17 mouse cellular contexts compared by ENCODE assay signal in the genomic region with DNA sequence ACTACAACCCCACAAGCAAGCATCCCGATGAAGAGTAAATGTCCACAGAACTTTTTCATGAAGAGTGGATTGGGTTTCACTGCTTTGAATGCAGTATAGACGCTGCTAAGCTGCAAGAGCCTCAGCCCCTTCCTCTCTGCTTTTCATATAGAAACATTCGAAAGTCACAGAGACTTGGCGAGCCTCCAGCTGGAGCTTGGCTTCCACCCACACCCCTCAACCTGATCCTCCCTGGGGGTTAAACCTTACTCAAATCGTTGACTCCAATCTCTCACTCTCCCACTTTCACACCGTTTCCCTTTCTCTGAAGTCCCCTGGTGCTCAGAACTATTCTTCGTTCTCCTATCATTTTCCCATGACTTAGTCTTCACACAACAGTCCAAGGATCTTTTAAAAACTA.
"Had no signal": no experiment of that assay in that cellular context is flagged by ENCODE, and none has a peak within 500 bp of the region (broad histone marks: within the 10 kb centered on the region; RNA-seq: fewer than 3 reads in every experiment).

No protein-coding gene starts in this region.

- ATAC-seq: intestine, embryonic 16.5 days; midbrain, embryonic 16.5 days had no signal

- H3K4me3 ChIP-seq: kidney, embryonic 15.5 days; megakaryocyte, embryonic 14.5 days; midbrain, embryonic 12.5 days; neural tube, embryonic 13.5 days had no signal

- H3K36me3 ChIP-seq: kidney, embryonic 15.5 days; midbrain, embryonic 12.5 days; neural tube, embryonic 13.5 days had no signal

- H3K9ac ChIP-seq: kidney, embryonic 15.5 days; liver, embryonic 14.5 days; midbrain, embryonic 12.5 days; neural tube, embryonic 13.5 days had no signal

- H3K4me2 ChIP-seq: kidney, embryonic 15.5 days; midbrain, embryonic 12.5 days; neural tube, embryonic 13.5 days had no signal

- H3K9me3 ChIP-seq: kidney, embryonic 15.5 days; megakaryocyte, embryonic 14.5 days; midbrain, embryonic 12.5 days; neural tube, embryonic 13.5 days had no signal

- H3K27ac ChIP-seq: kidney, embryonic 15.5 days; liver, embryonic 14.5 days; macrophage; midbrain, embryonic 12.5 days; neural tube, embryonic 13.5 days had no signal

- H3K4me1 ChIP-seq: midbrain, embryonic 12.5 days; neural tube, embryonic 13.5 days had no signal

- H3K27me3 ChIP-seq: kidney, embryonic 15.5 days; midbrain, embryonic 12.5 days; neural tube, embryonic 13.5 days had no signal

- DNase-seq: kidney, adult 2 months; kidney, postnatal 25 days; layer of hippocampus, adult 9-11 months; layer of hippocampus, postnatal 36 days; lung, adult 2 months; lung, postnatal 14 days; retina, postnatal 1 day; right cerebral cortex, postnatal 14 days; thymus, postnatal 36 days had no signal
